Mouse (Mus musculus) MEL (cell line): ENCODE measurements around the gene Prkcb. TPM values are rescaled to one million over a fixed set of nuclear protein-coding genes. Genes with fewer than 3 reads are reported as not detected.

ENCODE experiments used
- DNase-seq: peaks from one replicate; pipeline ENCODE4 v3.0.0; 2011; ENCODE audit warnings: low read depth, low spot score
- H3K27ac ChIP-seq: 2 replicates; pipeline ENCODE4 v1.5.1; 2012; ENCODE audit warnings: low read depth, mild to moderate bottlenecking, control low read depth, low read length, moderate library complexity; ENCODE audit not compliant: control insufficient read depth
- H3K27me3 ChIP-seq, 2 experiments: fragments of 150-350 bp in 1 of 2; sonication (generic) in 1 of 2; 2 replicates each; pipeline ENCODE4 v1.6.1; 2012; ENCODE audit warnings: low read length in 2 of 2, mild to moderate bottlenecking in 2 of 2, improper control_type of control experiment in 1 of 2, moderate library complexity in 1 of 2; ENCODE audit not compliant: insufficient read depth in 2 of 2, control insufficient read depth in 1 of 2
- H3K36me3 ChIP-seq, 2 experiments: 2 replicates each; pipeline ENCODE4 v1.6.1; 2012 to 2014; ENCODE audit warnings: low read length in 2 of 2, improper control_type of control experiment in 1 of 2, inconsistent platforms in 1 of 2, mild to moderate bottlenecking in 1 of 2; ENCODE audit not compliant: insufficient read depth in 2 of 2, control insufficient read depth in 1 of 2
- H3K4me1 ChIP-seq, 2 experiments: fragments of 150-350 bp in 1 of 2; sonication (generic) in 1 of 2; 2 replicates each; pipeline ENCODE4 v1.6.1; 2012; ENCODE audit warnings: low read length in 2 of 2, improper control_type of control experiment in 1 of 2, mild to moderate bottlenecking in 1 of 2; ENCODE audit not compliant: insufficient read depth in 2 of 2, control insufficient read depth in 1 of 2
- H3K4me3 ChIP-seq, 2 experiments: fragments of 150-350 bp in 1 of 2; sonication (generic) in 1 of 2; 2 replicates each; pipeline ENCODE4 v1.5.1; 2012; ENCODE audit warnings: low read depth in 2 of 2, low read length in 2 of 2, mild to moderate bottlenecking in 2 of 2, moderate library complexity in 2 of 2, control low read depth in 1 of 2, improper control_type of control experiment in 1 of 2; ENCODE audit not compliant: control insufficient read depth in 1 of 2, insufficient read depth in 1 of 2
- H3K79me2 ChIP-seq: 2 replicates; pipeline ENCODE4 v1.6.1; 2012; ENCODE audit warnings: mild to moderate bottlenecking, low read length, moderate library complexity; ENCODE audit not compliant: control insufficient read depth, poor library complexity, insufficient read depth
- H3K9ac ChIP-seq: 2 replicates; pipeline ENCODE4 v1.6.1; 2012; ENCODE audit warnings: low read depth, mild to moderate bottlenecking, control low read depth, low read length, moderate library complexity; ENCODE audit not compliant: control insufficient read depth, poor library complexity, severe bottlenecking
- H3K9me3 ChIP-seq: fragments of 150-350 bp; sonication (generic); replicated peaks from 2 replicates; pipeline ENCODE4 v1.6.1; 2012; ENCODE audit warnings: mild to moderate bottlenecking, low read length, improper control_type of control experiment, moderate library complexity; ENCODE audit not compliant: insufficient read depth
- BHLHE40 ChIP-seq: IDR thresholded peaks from 2 replicates; pipeline ENCODE4 v1.6.1; 2012; ENCODE audit warnings: low read depth, mild to moderate bottlenecking, inconsistent platforms, low read length, improper control_type of control experiment, borderline replicate concordance
- CHD1 ChIP-seq: IDR thresholded peaks from 2 replicates; pipeline ENCODE4 v1.6.1; 2012; ENCODE audit warnings: low read depth, mild to moderate bottlenecking, inconsistent platforms, low read length, improper control_type of control experiment
- CTCF ChIP-seq, 3 experiments: IDR thresholded peaks in 2 of 3; conservative IDR thresholded peaks in 1 of 3; 2 replicates each; pipeline ENCODE4 v1.5.1; 2011 to 2012; ENCODE audit warnings: low read length in 3 of 3, low read depth in 2 of 3, mild to moderate bottlenecking in 2 of 3, improper control_type of control experiment in 1 of 3, inconsistent platforms in 1 of 3, mixed read lengths in 1 of 3, moderate library complexity in 1 of 3; ENCODE audit not compliant: control insufficient read depth in 1 of 3, insufficient read depth in 1 of 3, poor library complexity in 1 of 3, severe bottlenecking in 1 of 3
- ELF1 ChIP-seq: IDR thresholded peaks from 2 replicates; pipeline ENCODE4 v1.6.1; 2014; ENCODE audit warnings: low read depth, mild to moderate bottlenecking, inconsistent platforms, low read length, improper control_type of control experiment, moderate library complexity
- ETS1 ChIP-seq: IDR thresholded peaks from 2 replicates; pipeline ENCODE4 v1.6.1; 2012; ENCODE audit warnings: low read depth, mild to moderate bottlenecking, inconsistent platforms, low read length, improper control_type of control experiment, moderate library complexity
- GATA1 ChIP-seq: IDR thresholded peaks from 2 replicates; pipeline ENCODE4 v1.6.1; 2011; ENCODE audit warnings: low read depth, low read length, improper control_type of control experiment
- JUND ChIP-seq: IDR thresholded peaks from 2 replicates; pipeline ENCODE4 v1.6.1; 2011; ENCODE audit warnings: low read depth, mild to moderate bottlenecking, improper control_type of control experiment, low read length
- MAX ChIP-seq: IDR thresholded peaks from 2 replicates; pipeline ENCODE4 v1.6.1; 2011; ENCODE audit warnings: low read length, improper control_type of control experiment
- MAZ ChIP-seq: IDR thresholded peaks from 2 replicates; pipeline ENCODE4 v1.6.1; 2012; ENCODE audit warnings: low read depth, mild to moderate bottlenecking, inconsistent platforms, low read length, improper control_type of control experiment
- MXI1 ChIP-seq: IDR thresholded peaks from 2 replicates; pipeline ENCODE4 v1.6.1; 2011; ENCODE audit warnings: mild to moderate bottlenecking, low read depth, low read length, improper control_type of control experiment
- MYB ChIP-seq: IDR thresholded peaks from 2 replicates; pipeline ENCODE4 v1.6.1; 2011; ENCODE audit warnings: mild to moderate bottlenecking, low read depth, low read length, improper control_type of control experiment
- MYC ChIP-seq: IDR thresholded peaks from 2 replicates; pipeline ENCODE4 v1.6.1; 2011; ENCODE audit warnings: low read depth, mild to moderate bottlenecking, low read length, improper control_type of control experiment, moderate library complexity
- NRF1 ChIP-seq: IDR thresholded peaks from 2 replicates; pipeline ENCODE4 v1.6.1; 2014; ENCODE audit warnings: low read depth, mild to moderate bottlenecking, inconsistent platforms, low read length, improper control_type of control experiment, moderate library complexity; ENCODE audit not compliant: poor library complexity, insufficient read depth, severe bottlenecking
- SIN3A ChIP-seq: IDR thresholded peaks from 2 replicates; pipeline ENCODE4 v1.6.1; 2012; ENCODE audit warnings: low read length, improper control_type of control experiment, inconsistent platforms
- TBP ChIP-seq: IDR thresholded peaks from 2 replicates; pipeline ENCODE4 v1.8.0; 2011; ENCODE audit warnings: low read depth, low read length, improper control_type of control experiment
- TCF12 ChIP-seq: IDR thresholded peaks from 2 replicates; pipeline ENCODE4 v1.6.1; 2014; ENCODE audit warnings: low read depth, mild to moderate bottlenecking, inconsistent platforms, low read length, improper control_type of control experiment, moderate library complexity
- USF1 ChIP-seq: IDR thresholded peaks from 2 replicates; pipeline ENCODE4 v1.6.1; 2014; ENCODE audit warnings: low read depth, mild to moderate bottlenecking, inconsistent platforms, low read length, improper control_type of control experiment, moderate library complexity
- USF2 ChIP-seq, 2 experiments: IDR thresholded peaks; 2 replicates each; pipeline ENCODE4 v1.6.1; 2011 to 2012; ENCODE audit warnings: improper control_type of control experiment in 2 of 2, low read length in 2 of 2, borderline replicate concordance in 1 of 2, inconsistent platforms in 1 of 2, low read depth in 1 of 2, mild to moderate bottlenecking in 1 of 2; ENCODE audit not compliant: insufficient read depth in 1 of 2
- ZMIZ1 ChIP-seq: IDR thresholded peaks from 2 replicates; pipeline ENCODE4 v1.6.1; 2012; ENCODE audit warnings: low read depth, mild to moderate bottlenecking, inconsistent platforms, low read length, improper control_type of control experiment, moderate library complexity
- ZNF384 ChIP-seq: IDR thresholded peaks from 2 replicates; pipeline ENCODE4 v1.6.1; 2012; ENCODE audit warnings: low read depth, mild to moderate bottlenecking, inconsistent platforms, low read length, improper control_type of control experiment
- polyA plus RNA-seq, 2 experiments: library from polyadenylated mRNA; stranded (reverse) in 1 of 2; unstranded in 1 of 2; fragments of >175 nt in 1 of 2; fragments of >200 nt in 1 of 2; gene quantifications; 2 replicates each; pipeline versions ENCODE4 v1.2.1 to v1.2.4; 2012; ENCODE audit warnings: low replicate concordance in 2 of 2, low read depth in 1 of 2; ENCODE audit not compliant: insufficient read length in 2 of 2, insufficient read depth in 1 of 2, missing spikeins in 1 of 2
- total RNA-seq: library from RNA; depleted of rRNA; stranded (reverse); fragments of 300-350 nt; gene quantifications from 2 replicates; pipeline ENCODE4 v1.2.3, GENCODE M21; 2012

The Prkcb gene
- total and polyA plus RNA-seq, 3 experiments: not detected

DNA sequence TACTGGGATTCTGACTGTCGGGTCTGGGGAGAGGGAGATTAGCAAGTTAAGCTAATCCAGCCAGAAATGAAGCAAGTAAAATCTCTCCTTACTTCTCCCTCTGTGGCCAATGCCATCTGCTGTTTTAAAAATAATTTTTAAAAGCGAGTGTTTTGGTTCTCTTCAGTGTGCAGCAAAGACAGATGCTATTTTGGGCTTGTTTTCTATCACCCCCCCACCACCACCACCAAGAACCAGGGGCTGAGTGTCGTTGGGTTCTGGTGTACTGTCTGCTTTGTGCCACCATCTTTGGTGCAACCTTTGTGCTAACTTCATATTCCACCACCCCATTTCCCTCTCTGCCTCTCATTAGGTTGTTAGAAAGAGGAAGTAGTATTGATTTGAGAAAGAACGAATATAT, 289.0 kb downstream of the Prkcb start (continued):
- TF ChIP-seq USF2 (IDR thresholded peaks at IDR 0.05; ENCODE audit: borderline replicate concordance in 1 of 2, insufficient read depth in 1 of 2, low read depth in 1 of 2, low read length in 2 of 2): no peak
- no peak for TF ChIP-seq CHD1
- no peak for TF ChIP-seq MYC
- TF ChIP-seq, all 39 proteins: peak for 0

DNA sequence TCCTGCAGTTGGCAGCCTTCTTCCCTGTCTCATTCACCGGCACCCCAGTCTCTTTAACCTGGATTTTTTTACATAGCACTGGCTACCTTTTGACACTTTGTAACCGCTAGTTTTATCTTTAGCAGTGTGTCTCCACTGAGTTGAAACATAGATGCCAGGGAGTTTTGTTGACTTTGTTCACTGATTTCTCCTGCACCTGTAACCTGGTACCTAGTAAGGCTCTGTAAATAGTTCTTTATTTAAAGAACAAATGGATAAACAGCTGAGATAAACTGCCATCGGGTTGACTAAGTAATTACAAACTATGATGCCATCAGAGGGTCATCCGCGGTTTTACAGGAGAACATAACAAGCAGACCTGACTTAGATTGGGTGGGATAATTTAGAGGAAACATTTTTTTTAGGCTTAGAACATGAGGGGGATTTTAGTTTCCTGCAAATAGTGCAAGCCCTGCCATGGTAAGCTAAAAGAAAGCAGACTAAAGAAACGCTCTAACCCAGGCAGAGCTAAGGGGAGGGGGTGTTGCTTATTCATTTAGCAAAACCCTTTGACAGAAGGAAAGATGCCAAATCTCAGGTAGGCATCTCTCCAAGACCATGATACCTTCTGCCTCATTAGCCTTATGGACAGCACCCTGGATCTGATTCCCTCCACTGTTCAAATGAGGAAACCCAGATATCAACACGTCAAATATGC, 291.1 kb downstream of the Prkcb start:
- TF ChIP-seq ZNF384: no peak
- no peak for TF ChIP-seq ETS1
- TF ChIP-seq CTCF (IDR thresholded peaks at IDR 0.05 in 2 of 3, conservative IDR thresholded peaks at IDR 0.05 in 1 of 3; ENCODE audit: control insufficient read depth in 1 of 3, insufficient read depth in 1 of 3, low read depth in 2 of 3, low read length in 3 of 3, poor library complexity in 1 of 3, severe bottlenecking in 1 of 3): no peak
- no peak for TF ChIP-seq MYB
- H3K9ac ChIP-seq: no peak overlapping the region
- no peak overlapping the region for H3K4me3 ChIP-seq
- no peak for DNase-seq
- no peaks in the 10 kb centered on the region for H3K79me2 ChIP-seq
- H3K9me3 ChIP-seq: no peaks in the 10 kb centered on the region
- no peaks in the 10 kb centered on the region for H3K27me3 ChIP-seq
- H3K36me3 ChIP-seq: no peaks in the 10 kb centered on the region
- H3K27ac ChIP-seq: no peak overlapping the region
- no peaks in the 10 kb centered on the region for H3K4me1 ChIP-seq

DNA sequence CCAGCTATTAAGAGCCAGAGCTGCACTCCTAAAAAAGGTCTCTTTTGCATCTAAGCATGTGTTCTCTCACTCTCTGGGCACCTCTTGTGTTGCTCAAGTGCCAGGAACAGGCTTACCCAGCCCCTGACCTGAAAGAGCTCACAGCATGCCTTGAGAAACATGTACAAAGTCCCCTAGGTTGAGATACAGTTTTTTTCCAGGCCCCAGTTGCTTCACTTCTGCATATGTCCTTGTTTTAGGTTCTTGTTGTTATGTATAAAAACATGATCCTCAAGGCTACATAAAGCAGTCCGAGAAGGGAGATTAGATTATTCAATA, 291.6 kb downstream of the Prkcb start:
- Histone ChIP-seq H3K4me3 (no peak overlapping the region), H3K27me3 (no peaks in the 10 kb centered on the region), H3K79me2 (no peaks in the 10 kb centered on the region), H3K9me3 (no peaks in the 10 kb centered on the region), H3K4me1 (no peaks in the 10 kb centered on the region), H3K9ac (no peak overlapping the region), H3K27ac (no peak overlapping the region), H3K36me3 (no peaks in the 10 kb centered on the region)
- TF ChIP-seq ZMIZ1 (no peak), MAZ (no peak)
- DNase-seq: no peak

DNA sequence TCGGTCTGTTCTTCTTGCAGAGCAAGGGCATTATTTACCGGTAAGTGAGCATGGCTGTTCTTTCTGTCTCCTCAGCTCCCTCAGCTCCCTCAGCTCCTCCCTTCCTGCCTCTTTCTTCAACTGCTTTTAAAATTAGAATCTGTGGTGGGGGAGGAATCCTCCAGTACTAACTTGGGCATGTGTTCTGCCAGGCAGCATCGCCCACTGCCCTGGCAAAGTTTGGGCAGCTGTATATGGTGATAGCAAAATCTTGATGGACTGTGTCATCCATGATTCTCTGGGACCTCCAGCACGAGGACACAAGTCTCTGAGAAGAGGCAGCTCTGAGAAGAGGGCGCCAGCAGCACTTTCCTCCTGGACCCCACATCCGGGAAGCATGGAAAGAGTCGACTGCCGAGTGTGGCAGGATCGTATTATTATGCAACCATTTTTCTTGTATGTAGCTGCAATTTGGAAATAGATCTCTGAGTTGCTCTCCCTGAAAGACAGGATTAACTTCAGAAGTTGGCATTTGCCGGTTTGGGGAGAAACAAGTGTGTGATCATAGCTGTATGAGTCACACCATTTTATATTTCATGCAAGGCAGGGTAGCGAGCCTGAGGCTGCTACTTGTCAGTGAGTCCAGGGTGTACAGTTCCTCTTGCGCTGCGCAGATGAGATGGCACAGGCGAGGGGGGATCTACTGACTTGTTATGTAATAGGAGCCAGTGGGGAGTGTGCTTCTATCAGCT, 296.0 kb downstream of the Prkcb start:
- Histone ChIP-seq H3K4me1 (no peaks in the 10 kb centered on the region), H3K9ac (no peak overlapping the region), H3K9me3 (no peaks in the 10 kb centered on the region), H3K27me3 (no peaks in the 10 kb centered on the region), H3K4me3 (no peak overlapping the region), H3K36me3 (no peaks in the 10 kb centered on the region), H3K79me2 (no peaks in the 10 kb centered on the region), H3K27ac (no peak overlapping the region)
- DNase-seq: no peak
- TF ChIP-seq GATA1 (no peak), USF1 (no peak), ELF1 (no peak), MAX (no peak), MYC (no peak), ZMIZ1 (no peak), NRF1 (no peak), SIN3A (no peak), TCF12 (no peak), TBP (no peak), BHLHE40 (no peak), MXI1 (no peak), JUND (no peak)
